Mouse (Mus musculus) lung, postnatal 0 days (tissue): Measurements from ENCODE around the gene Camkmt.

ENCODE experiments used
- CTCF ChIP-seq: IDR thresholded peaks from 2 replicates; pipeline ENCODE4 v1.5.1; 2016; ENCODE audit warnings: antibody characterized with exemption, mild to moderate bottlenecking
- EP300 ChIP-seq: IDR thresholded peaks from 2 replicates; pipeline ENCODE4 v1.6.1; 2016; ENCODE audit warnings: antibody characterized with exemption, mild to moderate bottlenecking, control low read depth

DNA sequence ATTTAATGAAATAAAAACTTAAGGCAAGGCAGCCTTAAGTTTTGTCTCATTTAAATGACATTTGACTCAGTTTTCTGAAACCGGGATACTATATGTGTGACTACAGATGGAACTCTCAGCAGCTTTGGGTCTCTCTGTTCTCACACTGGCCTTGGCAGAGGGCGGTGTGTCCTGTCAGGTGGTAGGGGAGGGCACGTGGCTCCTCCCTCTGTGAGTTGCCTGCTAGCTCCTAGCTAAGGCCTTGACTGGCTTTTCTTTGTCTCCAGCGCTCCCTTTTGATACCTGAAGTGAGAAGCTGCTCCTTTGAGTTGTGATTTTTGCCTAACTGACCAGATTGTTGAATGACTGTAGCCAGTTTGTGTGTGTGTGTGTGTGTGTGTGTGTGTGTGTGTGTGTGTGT, 67.8 kb downstream of the Camkmt start:
- TF ChIP-seq CTCF (no peak), EP300 (no peak)
